Mouse (Mus musculus) heart, embryonic 10.5 days (tissue): ENCODE results near the gene Selenof. TPM values are rescaled to one million over a fixed set of nuclear protein-coding genes. Genes with fewer than 3 reads are reported as not detected.

ENCODE experiments used
- DNase-seq: peaks from one replicate; pipeline ENCODE4 v3.0.0-alpha.2; 2017; ENCODE audit warnings: low spot score
- H3K27ac ChIP-seq: fragments of 300-500 bp; sonication (generic); 2 replicates; pipeline ENCODE4 v1.5.1; 2016; ENCODE audit warnings: mild to moderate bottlenecking
- H3K27me3 ChIP-seq: fragments of 300-500 bp; sonication (generic); 2 replicates; pipeline ENCODE4 v1.6.1; 2016; ENCODE audit warnings: mild to moderate bottlenecking; ENCODE audit not compliant: poor library complexity, insufficient read depth, severe bottlenecking
- H3K36me3 ChIP-seq: fragments of 300-500 bp; sonication (generic); 2 replicates; pipeline ENCODE4 v1.6.1; 2016; ENCODE audit warnings: mild to moderate bottlenecking, moderate library complexity
- H3K4me1 ChIP-seq: fragments of 300-500 bp; sonication (generic); 2 replicates; pipeline ENCODE4 v1.6.1; 2016; ENCODE audit warnings: mild to moderate bottlenecking
- H3K4me3 ChIP-seq: fragments of 300-500 bp; sonication (generic); 2 replicates; pipeline ENCODE4 v1.5.1; 2016; ENCODE audit warnings: mild to moderate bottlenecking, moderate library complexity
- H3K9me3 ChIP-seq: fragments of 300-500 bp; sonication (generic); 2 replicates; pipeline ENCODE4 v1.6.1; 2016; ENCODE audit warnings: mild to moderate bottlenecking, moderate library complexity
- WGBS: fragments of 180-500 bp; shearing (Covaris S2); methylation state at CpG from one replicate; pipeline ENCODE4 v1.1.7; 2016; 5-methylcytosine and 5-hydroxymethylcytosine counted together
- polyA plus RNA-seq: library from polyadenylated mRNA; unstranded; fragments of >200 nt; fragmentation: Nextera tagmentation; extraction: Ambion mirVana; gene quantifications from 2 replicates; pipeline ENCODE4 v1.2.1, GENCODE M21; 2016

The Selenof gene
- polyA plus RNA-seq, 1 experiment from 2014 or later, result 498 TPM

GRCm38 (mm10) chr3:144570816-144571487 lies 848 bp downstream of the Selenof start:
- Histone ChIP-seq H3K4me3 (peak overlapping the region; percentile 91), H3K4me1 (peaks cover 32% of the 10 kb centered on the region), H3K27ac (peak overlapping the region; percentile 98), H3K9me3 (no peaks in the 10 kb centered on the region), H3K36me3 (peaks cover 17% of the 10 kb centered on the region), H3K27me3 (no peaks in the 10 kb centered on the region)
- WGBS, result under 1% methylated on average over 25 of the region's 25 CpGs
- no peak for DNase-seq

GRCm38 (mm10) chr3:144574256-144574655 lies 4.2 kb downstream of the Selenof start:
- DNase-seq, result peak; percentile 25
- 84% methylated on average over 7 of the region's 7 CpGs for WGBS
- no peaks in the 10 kb centered on the region for H3K27me3 ChIP-seq
- H3K27ac ChIP-seq, result no peak overlapping the region
- H3K36me3 ChIP-seq, result peaks cover 39% of the 10 kb centered on the region
- no peaks in the 10 kb centered on the region for H3K9me3 ChIP-seq
- H3K4me1 ChIP-seq, result peaks cover 29% of the 10 kb centered on the region
- H3K4me3 ChIP-seq, result no peak overlapping the region

GRCm38 (mm10) chr3:144577366-144578340 lies 7.5 kb downstream of the Selenof start:
- peaks cover 39% of the 10 kb centered on the region for H3K4me1 ChIP-seq
- H3K36me3 ChIP-seq, result peaks cover 54% of the 10 kb centered on the region

GRCm38 (mm10) chr3:144578921-144579320 lies 8.8 kb downstream of the Selenof start:
- DNase-seq, result no peak
- peaks cover 35% of the 10 kb centered on the region for H3K4me1 ChIP-seq
- peaks cover 52% of the 10 kb centered on the region for H3K36me3 ChIP-seq
- no peak overlapping the region for H3K27ac ChIP-seq
- 88% methylated on average over 4 of the region's 4 CpGs for WGBS
- no peaks in the 10 kb centered on the region for H3K9me3 ChIP-seq
- no peak overlapping the region for H3K4me3 ChIP-seq
- H3K27me3 ChIP-seq, result no peaks in the 10 kb centered on the region

More at GRCm38 (mm10) chr3:144577366-144578340, 7.5 kb downstream of the Selenof start:
- no peaks in the 10 kb centered on the region for H3K9me3 ChIP-seq
- no peak overlapping the region for H3K4me3 ChIP-seq
- WGBS, result 78% methylated on average over 10 of the region's 10 CpGs
- DNase-seq, result peak; percentile 63
- H3K27ac ChIP-seq, result no peak overlapping the region
- H3K27me3 ChIP-seq, result no peaks in the 10 kb centered on the region

DNA sequence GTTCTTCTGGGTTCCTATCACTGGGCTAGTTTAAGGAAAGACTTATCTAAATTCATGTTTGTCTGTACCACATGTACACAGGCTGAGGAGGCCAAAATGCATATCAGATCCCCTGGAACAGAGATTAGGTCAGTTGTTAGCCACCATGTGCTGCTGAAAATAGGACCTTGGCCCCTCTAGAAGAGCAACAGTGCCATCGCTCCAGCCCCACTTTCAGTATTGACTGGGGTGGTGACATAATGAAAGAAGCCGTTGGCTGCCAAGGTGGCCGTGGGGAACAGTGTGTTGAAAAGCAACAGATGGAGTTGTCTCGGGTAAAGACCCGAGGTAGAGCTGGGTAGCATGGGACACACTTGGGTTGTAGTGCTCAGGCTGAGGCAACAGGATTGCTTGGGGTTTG lies 9.7 kb downstream of the Selenof start:
- no peak overlapping the region for H3K27ac ChIP-seq
- 66% methylated on average over 5 of the region's 5 CpGs for WGBS
- H3K36me3 ChIP-seq, result peaks cover 49% of the 10 kb centered on the region
- DNase-seq, result peak; percentile 46
- H3K9me3 ChIP-seq, result no peaks in the 10 kb centered on the region
- H3K4me1 ChIP-seq, result peaks cover 36% of the 10 kb centered on the region
- no peak overlapping the region for H3K4me3 ChIP-seq
- H3K27me3 ChIP-seq, result no peaks in the 10 kb centered on the region

GRCm38 (mm10) chr3:144580281-144580680 lies 10.2 kb downstream of the Selenof start:
- H3K27me3 ChIP-seq, result no peaks in the 10 kb centered on the region
- H3K9me3 ChIP-seq, result no peaks in the 10 kb centered on the region
- H3K27ac ChIP-seq, result no peak overlapping the region
- H3K4me1 ChIP-seq, result peaks cover 37% of the 10 kb centered on the region
- 77% methylated on average over 7 of the region's 7 CpGs for WGBS
- no peak overlapping the region for H3K4me3 ChIP-seq
- peaks cover 46% of the 10 kb centered on the region for H3K36me3 ChIP-seq
- DNase-seq, result peak; percentile 38

GRCm38 (mm10) chr3:144581842-144582241 lies 11.7 kb downstream of the Selenof start:
- Histone ChIP-seq H3K27ac (peak overlapping the region; percentile 30; the same call in 1 of the 2 replicates), H3K36me3 (peaks cover 51% of the 10 kb centered on the region), H3K27me3 (no peaks in the 10 kb centered on the region), H3K4me1 (peaks cover 50% of the 10 kb centered on the region), H3K4me3 (no peak overlapping the region), H3K9me3 (no peaks in the 10 kb centered on the region)
- DNase-seq, result peak; percentile 11
- WGBS, result 48% methylated on average over 3 of the region's 3 CpGs

DNA sequence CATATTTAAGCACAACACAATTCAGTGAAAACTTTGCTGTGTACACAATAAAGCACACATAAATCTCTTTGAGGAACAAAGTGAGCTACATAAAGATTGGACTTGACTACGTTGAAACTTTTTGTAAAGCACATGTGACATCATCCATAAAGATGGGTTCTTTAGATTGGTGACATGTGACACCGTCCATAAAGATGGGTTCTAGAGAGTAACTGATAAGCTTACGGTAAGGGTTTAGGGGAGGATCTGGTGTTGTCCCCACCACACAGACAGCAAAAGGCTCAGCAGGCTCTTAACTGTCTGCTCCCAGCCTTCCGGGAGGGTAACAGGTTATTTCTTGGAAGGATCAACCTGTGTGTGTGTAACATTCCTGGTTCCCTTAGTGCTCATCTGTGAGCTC lies 12.2 kb downstream of the Selenof start:
- H3K36me3 ChIP-seq, result peaks cover 54% of the 10 kb centered on the region
- WGBS, result 72% methylated on average over 4 of the region's 4 CpGs
- peaks cover 52% of the 10 kb centered on the region for H3K4me1 ChIP-seq
- peak overlapping the region; percentile 30; the same call in 1 of the 2 replicates for H3K27ac ChIP-seq
- peak; percentile 17 for DNase-seq
- H3K27me3 ChIP-seq, result no peaks in the 10 kb centered on the region
- H3K4me3 ChIP-seq, result no peak overlapping the region
- no peaks in the 10 kb centered on the region for H3K9me3 ChIP-seq

- Histone ChIP-seq H3K4me3 (no peak overlapping the region), H3K36me3 (peaks cover 53% of the 10 kb centered on the region)
Measured at GRCm38 (mm10) chr3:144583789-144584188, 13.7 kb downstream of the Selenof start.

GRCm38 (mm10) chr3:144584789-144585553 lies 14.9 kb downstream of the Selenof start:
- no peak overlapping the region for H3K4me3 ChIP-seq
- H3K36me3 ChIP-seq, result peaks cover 50% of the 10 kb centered on the region
- no peaks in the 10 kb centered on the region for H3K27me3 ChIP-seq
- peak overlapping the region; percentile 42; the same call in 1 of the 2 replicates for H3K27ac ChIP-seq
- peak; percentile 54 for DNase-seq
- WGBS, result 59% methylated on average over 6 of the region's 6 CpGs
- peaks cover 47% of the 10 kb centered on the region for H3K4me1 ChIP-seq
- no peaks in the 10 kb centered on the region for H3K9me3 ChIP-seq

More at GRCm38 (mm10) chr3:144583789-144584188, 13.7 kb downstream of the Selenof start:
- no peaks in the 10 kb centered on the region for H3K27me3 ChIP-seq
- no peaks in the 10 kb centered on the region for H3K9me3 ChIP-seq
- WGBS, result 70% methylated on average over 5 of the region's 5 CpGs
- peak; percentile 19 for DNase-seq
- H3K27ac ChIP-seq, result peak overlapping the region; percentile 36; the same call in 1 of the 2 replicates
- peaks cover 52% of the 10 kb centered on the region for H3K4me1 ChIP-seq

DNA sequence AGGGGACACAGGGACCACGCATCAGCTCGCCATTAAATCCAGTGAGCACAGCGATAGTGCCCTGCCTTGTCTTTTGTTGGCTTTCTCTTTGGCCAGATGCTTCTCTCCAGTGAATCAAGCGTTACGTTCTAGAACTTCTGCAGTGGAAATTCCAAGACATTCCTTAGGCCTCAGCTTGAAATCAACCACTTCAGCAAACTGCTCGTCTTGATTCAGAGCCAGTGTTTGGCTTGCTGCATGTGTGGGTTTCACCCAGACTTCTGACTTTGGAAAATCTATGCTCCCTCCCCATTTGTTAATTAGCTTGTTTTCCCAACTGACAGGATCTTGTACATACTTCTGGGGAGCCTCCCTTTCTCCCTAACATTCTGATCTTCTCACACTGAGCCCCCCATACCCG lies 16.6 kb downstream of the Selenof start:
- Histone ChIP-seq H3K4me1 (peaks cover 38% of the 10 kb centered on the region), H3K9me3 (no peaks in the 10 kb centered on the region), H3K27ac (no peak overlapping the region), H3K36me3 (peaks cover 51% of the 10 kb centered on the region), H3K4me3 (no peak overlapping the region), H3K27me3 (no peaks in the 10 kb centered on the region)
- WGBS, result 87% methylated on average over 7 of the region's 7 CpGs
- DNase-seq, result peak; percentile 27

DNA sequence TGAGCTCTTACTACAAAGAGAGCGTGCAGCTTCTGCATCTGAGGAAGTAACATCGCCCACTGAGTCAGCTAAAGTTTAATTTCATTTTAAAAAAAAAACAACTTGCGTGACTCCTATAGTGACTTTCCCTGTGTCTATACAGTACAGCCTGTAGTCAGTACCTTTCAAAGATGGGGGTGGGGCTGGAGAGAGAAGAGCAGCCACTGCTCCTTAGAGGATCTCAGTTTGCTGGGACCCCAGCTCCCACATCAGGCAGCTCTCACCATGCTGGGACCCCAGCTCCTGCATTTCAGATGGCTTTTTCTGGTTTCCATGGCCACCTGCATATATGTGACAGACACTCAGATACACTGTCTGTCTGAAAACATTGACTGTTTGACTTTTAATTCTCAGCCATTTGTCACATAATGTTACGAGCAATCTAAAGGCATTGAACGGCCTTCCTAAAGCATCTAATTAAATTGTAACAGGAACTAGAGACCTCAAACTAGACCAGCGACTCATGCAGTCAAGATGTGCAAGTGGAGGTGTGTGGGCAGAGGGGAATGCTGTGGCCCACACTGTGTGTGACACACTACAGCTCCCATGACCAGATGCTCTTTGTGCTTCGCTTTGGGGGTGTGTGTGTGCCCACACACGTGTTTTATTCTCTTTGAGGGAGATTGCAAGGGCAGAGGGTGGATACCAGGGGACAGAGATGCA lies 19.2 kb downstream of the Selenof start:
- 92% methylated on average over 8 of the region's 8 CpGs for WGBS
- Histone ChIP-seq H3K4me1 (peaks cover 21% of the 10 kb centered on the region), H3K9me3 (no peaks in the 10 kb centered on the region), H3K27ac (no peak overlapping the region), H3K27me3 (no peaks in the 10 kb centered on the region), H3K36me3 (peaks cover 49% of the 10 kb centered on the region), H3K4me3 (no peak overlapping the region)
- DNase-seq, result peak; percentile 58
